Mouse (Mus musculus) lung, postnatal 0 days (tissue): ENCODE measurements at regions not wholly inside any gene's neighbourhood (a gene's known extent, or its start where the extent isn't known, plus 50 kb on each side); places are given as distances from the start of the nearest gene placed in this dataset.

Source experiments
- CTCF ChIP-seq: IDR thresholded peaks from 2 replicates; pipeline ENCODE4 v1.5.1; 2016; ENCODE audit warnings: antibody characterized with exemption, mild to moderate bottlenecking
- EP300 ChIP-seq: IDR thresholded peaks from 2 replicates; pipeline ENCODE4 v1.6.1; 2016; ENCODE audit warnings: antibody characterized with exemption, mild to moderate bottlenecking, control low read depth

- no peak for TF ChIP-seq CTCF
- TF ChIP-seq EP300: no peak
Observed at GRCm38 (mm10) chr4:91096086-91096485, 304.5 kb downstream of the Elavl2 start.
